Mouse (Mus musculus) kidney, embryonic 16.5 days (tissue): ENCODE data around the gene Crtc1. TPM values are rescaled to one million over a fixed set of nuclear protein-coding genes. Genes with fewer than 3 reads are reported as not detected.

Experiments used
- ATAC-seq: fragments of 200-750 bp; cut with Nextera tagmentation; 2 replicates; pipeline ENCODE4 v1.8.0; 2017; ENCODE audit warnings: moderate TSS enrichment; ENCODE audit not compliant: low FRiP score, low TSS enrichment
- H3K27ac ChIP-seq: fragments of 300-500 bp; sonication (generic); 2 replicates; pipeline ENCODE4 v1.5.1; 2014; ENCODE audit warnings: low read length
- H3K27me3 ChIP-seq: fragments of 300-500 bp; sonication (generic); 2 replicates; pipeline ENCODE4 v1.6.1; 2014; ENCODE audit warnings: low read length, control low read depth, mixed read lengths; ENCODE audit not compliant: insufficient read depth
- H3K36me3 ChIP-seq: fragments of 300-500 bp; sonication (generic); 2 replicates; pipeline ENCODE4 v1.6.1; 2014; ENCODE audit warnings: low read length, control low read depth, mixed read lengths; ENCODE audit not compliant: insufficient read depth
- H3K4me1 ChIP-seq: fragments of 300-500 bp; sonication (generic); 2 replicates; pipeline ENCODE4 v1.6.1; 2014; ENCODE audit warnings: low read length, control low read depth, mixed read lengths; ENCODE audit not compliant: insufficient read depth
- H3K4me2 ChIP-seq: fragments of 300-500 bp; sonication (generic); replicated peaks from 2 replicates; pipeline ENCODE4 v1.6.1; 2014; ENCODE audit warnings: low read depth, low read length
- H3K4me3 ChIP-seq: fragments of 300-500 bp; sonication (generic); 2 replicates; pipeline ENCODE4 v1.5.1; 2014; ENCODE audit warnings: mild to moderate bottlenecking, low read length
- H3K9ac ChIP-seq: fragments of 300-500 bp; sonication (generic); replicated peaks from 2 replicates; pipeline ENCODE4 v1.6.1; 2014; ENCODE audit warnings: low read length
- H3K9me3 ChIP-seq: fragments of 300-500 bp; sonication (generic); 2 replicates; pipeline ENCODE4 v1.6.1; 2016; ENCODE audit warnings: low read length, control low read depth
- WGBS: fragments of 180-500 bp; shearing (Covaris S2); extraction: QIAGEN DNeasy Blood & Tissue Kit; methylation state at CpG from one replicate; pipeline ENCODE4 v1.1.7; 2014; 5-methylcytosine and 5-hydroxymethylcytosine counted together
- polyA plus RNA-seq: library from polyadenylated mRNA; unstranded; fragments of >200 nt; fragmentation: Nextera tagmentation; extraction: Ambion mirVana; gene quantifications from 2 replicates; pipeline ENCODE4 v1.2.1, GENCODE M21; 2015

Crtc1 gene
- polyA plus RNA-seq, 1 experiment from 2014 or later, result 19.9 TPM

GRCm38 (mm10) chr8:70377049-70377448 lies 62.3 kb downstream of the Crtc1 start:
- H3K4me3 ChIP-seq, result no peak overlapping the region
- no peak overlapping the region for H3K9ac ChIP-seq
- no peak overlapping the region for H3K27ac ChIP-seq
- H3K9me3 ChIP-seq, result no peaks in the 10 kb centered on the region
- H3K4me2 ChIP-seq, result no peak overlapping the region
- H3K36me3 ChIP-seq, result no peaks in the 10 kb centered on the region
- WGBS, result 16% methylated on average over 15 of the region's 15 CpGs
- peaks cover 37% of the 10 kb centered on the region for H3K4me1 ChIP-seq
- peaks cover 71% of the 10 kb centered on the region for H3K27me3 ChIP-seq
- ATAC-seq, result no peak

- WGBS, result 7% methylated on average over 37 of the region's 37 CpGs
- no peak for ATAC-seq
- H3K4me2 ChIP-seq, result peak overlapping the region; percentile 5; the same call in 1 of the 2 replicates
Observed at GRCm38 (mm10) chr8:70376275-70376741, 63.1 kb downstream of the Crtc1 start.

GRCm38 (mm10) chr8:70375212-70375859 lies 64.0 kb downstream of the Crtc1 start:
- Histone ChIP-seq H3K36me3 (no peaks in the 10 kb centered on the region), H3K9ac (no peak overlapping the region), H3K4me3 (peak overlapping the region; percentile 39), H3K27me3 (peaks cover 78% of the 10 kb centered on the region), H3K4me1 (peaks cover 37% of the 10 kb centered on the region), H3K9me3 (no peaks in the 10 kb centered on the region), H3K4me2 (no peak overlapping the region; the same call in 1 of the 2 replicates), H3K27ac (no peak overlapping the region)
- WGBS, result 7% methylated on average over 35 of the region's 35 CpGs
- ATAC-seq, result no peak

More at GRCm38 (mm10) chr8:70376275-70376741, 63.1 kb downstream of the Crtc1 start:
- Histone ChIP-seq H3K36me3 (no peaks in the 10 kb centered on the region), H3K4me1 (peaks cover 37% of the 10 kb centered on the region), H3K4me3 (peak overlapping the region; percentile 19), H3K9me3 (no peaks in the 10 kb centered on the region), H3K9ac (no peak overlapping the region), H3K27me3 (peaks cover 78% of the 10 kb centered on the region), H3K27ac (no peak overlapping the region)

- H3K9ac ChIP-seq, result peak overlapping the region; percentile 6; the same call in 1 of the 2 replicates
- no peak overlapping the region for H3K27ac ChIP-seq
- peak overlapping the region; percentile 39 for H3K4me3 ChIP-seq
Observed at GRCm38 (mm10) chr8:70374318-70374927, 65.0 kb downstream of the Crtc1 start.

GRCm38 (mm10) chr8:70373397-70374317 lies 65.7 kb downstream of the Crtc1 start, which contains the start of gene Comp:
Comp (plus strand) TSS chr8:70373558.
- H3K4me1 ChIP-seq, result peaks cover 37% of the 10 kb centered on the region
- peak within 1 kb of the TSS; percentile 39 for H3K4me3 ChIP-seq
- peaks cover 72% of the 10 kb centered on the region for H3K27me3 ChIP-seq
- no peaks in the 10 kb centered on the region for H3K36me3 ChIP-seq
- peak within 1 kb of the TSS; percentile 55 for H3K4me2 ChIP-seq
- no peaks in the 10 kb centered on the region for H3K9me3 ChIP-seq
- H3K9ac ChIP-seq, result peak within 1 kb of the TSS; percentile 6; the same call in 1 of the 2 replicates
- ATAC-seq, result no peak
- no peak within 1 kb of the TSS for H3K27ac ChIP-seq
- 2% methylated on average over 47 of the region's 47 CpGs for WGBS

More at GRCm38 (mm10) chr8:70374318-70374927, 65.0 kb downstream of the Crtc1 start:
- no peaks in the 10 kb centered on the region for H3K9me3 ChIP-seq
- H3K4me1 ChIP-seq, result peaks cover 37% of the 10 kb centered on the region
- no peaks in the 10 kb centered on the region for H3K36me3 ChIP-seq
- H3K4me2 ChIP-seq, result peak overlapping the region; percentile 55
- ATAC-seq, result peak; percentile 75
- under 1% methylated on average over 48 of the region's 53 CpGs for WGBS
- peaks cover 78% of the 10 kb centered on the region for H3K27me3 ChIP-seq

- Histone ChIP-seq H3K4me3 (no peak overlapping the region), H3K27me3 (peaks cover 55% of the 10 kb centered on the region), H3K4me2 (no peak overlapping the region), H3K4me1 (peaks cover 37% of the 10 kb centered on the region), H3K9ac (no peak overlapping the region), H3K36me3 (no peaks in the 10 kb centered on the region), H3K27ac (no peak overlapping the region), H3K9me3 (no peaks in the 10 kb centered on the region)
- 31% methylated on average over 6 of the region's 6 CpGs for WGBS
- no peak for ATAC-seq
Observed at GRCm38 (mm10) chr8:70371951-70372350, 67.4 kb downstream of the Crtc1 start.

GRCm38 (mm10) chr8:70370476-70370875 lies 68.9 kb downstream of the Crtc1 start:
- Histone ChIP-seq H3K9me3 (no peaks in the 10 kb centered on the region), H3K4me2 (no peak overlapping the region), H3K4me3 (no peak overlapping the region), H3K9ac (no peak overlapping the region), H3K27ac (no peak overlapping the region), H3K27me3 (peaks cover 41% of the 10 kb centered on the region), H3K4me1 (peaks cover 28% of the 10 kb centered on the region), H3K36me3 (no peaks in the 10 kb centered on the region)
- ATAC-seq, result no peak
- 89% methylated on average over 7 of the region's 7 CpGs for WGBS

- no peak overlapping the region for H3K4me3 ChIP-seq
- no peak overlapping the region for H3K4me2 ChIP-seq
- no peaks in the 10 kb centered on the region for H3K9me3 ChIP-seq
- H3K4me1 ChIP-seq, result no peaks in the 10 kb centered on the region
- no peak for ATAC-seq
- H3K27ac ChIP-seq, result no peak overlapping the region
- no peak overlapping the region for H3K9ac ChIP-seq
- H3K36me3 ChIP-seq, result no peaks in the 10 kb centered on the region
- 69% methylated on average over 5 of the region's 5 CpGs for WGBS
- H3K27me3 ChIP-seq, result 0 out of 2 replicates have a peak, but pooled peaks cover 3% of the 10 kb centered on the region
Observed at GRCm38 (mm10) chr8:70366588-70366987, 72.8 kb downstream of the Crtc1 start.

- Histone ChIP-seq H3K4me3 (no peak overlapping the region), H3K9me3 (no peaks in the 10 kb centered on the region), H3K4me2 (no peak overlapping the region), H3K27me3 (no peaks in the 10 kb centered on the region), H3K36me3 (no peaks in the 10 kb centered on the region), H3K9ac (no peak overlapping the region), H3K27ac (no peak overlapping the region), H3K4me1 (no peaks in the 10 kb centered on the region)
- 37% methylated on average over 5 of the region's 5 CpGs for WGBS
- ATAC-seq, result peak; percentile 43; the same call in 1 of the 2 replicates
Observed at GRCm38 (mm10) chr8:70364066-70364465, 75.3 kb downstream of the Crtc1 start.
